Mouse (Mus musculus): ENCODE measurements at regions not wholly inside any gene's neighbourhood (a gene's known extent, or its start where the extent isn't known, plus 50 kb on each side); places are given as distances from the start of the nearest gene placed in this dataset.

GRCm38 (mm10) chr13:107528724-107529456 is 507.0 kb upstream of the Kif2a start:
- no peak for DNase-seq

- peak; percentile 1 to 6 for DNase-seq
These were observed 501.0 kb upstream of the Kif2a start for GRCm38 (mm10) chr13:107522942-107523341.

DNA sequence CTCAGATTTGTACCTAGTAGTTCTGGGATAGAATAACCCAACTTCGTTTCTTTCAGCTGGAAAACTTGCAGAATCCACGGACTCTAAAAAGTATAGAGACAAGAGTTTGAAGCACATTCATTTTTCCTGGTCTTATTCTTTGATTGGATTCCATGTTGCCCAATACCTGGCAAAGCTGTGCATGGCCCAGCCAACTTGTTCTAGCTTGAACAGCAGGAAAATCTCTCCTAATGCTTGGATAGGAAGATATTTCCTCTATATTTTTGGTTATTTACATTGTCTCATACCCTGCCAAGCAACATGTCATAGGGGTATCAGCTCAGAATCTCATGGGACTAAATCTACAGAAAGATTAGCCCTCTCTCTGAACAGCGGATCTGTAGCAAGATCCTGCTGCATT is 492.3 kb upstream of the Kif2a start:
- no peak for DNase-seq

- no peak for DNase-seq
These were observed 491.6 kb upstream of the Kif2a start for GRCm38 (mm10) chr13:107513274-107514146.

- no peak for DNase-seq
These were observed 485.4 kb upstream of the Kif2a start for GRCm38 (mm10) chr13:107507336-107507735.

DNA sequence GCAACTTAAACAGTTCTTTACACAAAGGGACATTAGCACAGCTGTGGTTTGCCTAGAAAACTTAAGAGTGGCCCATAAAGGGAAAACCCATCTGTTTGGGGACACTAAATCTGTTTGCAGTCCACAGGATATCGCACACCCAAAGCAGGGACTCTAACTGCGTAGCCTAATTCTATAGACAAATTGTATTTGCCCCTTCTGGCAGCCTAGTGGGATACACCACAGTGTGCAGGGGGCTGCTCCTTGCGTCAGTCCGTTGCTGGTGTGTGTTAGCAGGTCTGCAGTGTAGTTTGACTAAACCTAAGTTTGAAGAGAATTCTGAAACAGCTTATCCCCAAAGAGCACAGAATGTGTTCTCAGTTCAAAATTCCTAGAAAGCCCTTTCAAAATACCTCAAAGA is 484.9 kb upstream of the Kif2a start:
- no peak for DNase-seq

- no peak for DNase-seq
These were observed 483.4 kb upstream of the Kif2a start for GRCm38 (mm10) chr13:107505318-107505717.

DNA sequence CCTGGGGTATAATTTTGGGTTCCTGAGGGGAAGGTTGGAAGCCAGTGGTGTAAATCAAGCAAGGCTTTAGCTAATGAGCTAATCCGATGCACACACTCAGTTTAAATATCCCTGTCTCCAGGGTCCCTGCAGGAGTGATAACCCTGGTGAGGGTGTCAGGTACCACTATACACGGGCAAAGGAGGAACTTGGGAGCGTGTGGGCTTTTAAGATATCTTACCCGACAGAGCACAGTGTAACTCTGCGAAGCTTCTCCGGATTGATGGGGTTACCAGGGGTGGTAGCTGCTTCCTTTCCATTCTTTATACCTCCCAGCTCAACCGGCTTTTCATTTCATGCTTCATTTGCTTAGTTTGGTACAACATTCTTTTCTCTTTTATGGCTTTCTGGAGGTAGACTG is 480.3 kb upstream of the Kif2a start:
- no peak for DNase-seq

GRCm38 (mm10) chr13:107500776-107501489 is 479.0 kb upstream of the Kif2a start:
- no peak for DNase-seq

DNA sequence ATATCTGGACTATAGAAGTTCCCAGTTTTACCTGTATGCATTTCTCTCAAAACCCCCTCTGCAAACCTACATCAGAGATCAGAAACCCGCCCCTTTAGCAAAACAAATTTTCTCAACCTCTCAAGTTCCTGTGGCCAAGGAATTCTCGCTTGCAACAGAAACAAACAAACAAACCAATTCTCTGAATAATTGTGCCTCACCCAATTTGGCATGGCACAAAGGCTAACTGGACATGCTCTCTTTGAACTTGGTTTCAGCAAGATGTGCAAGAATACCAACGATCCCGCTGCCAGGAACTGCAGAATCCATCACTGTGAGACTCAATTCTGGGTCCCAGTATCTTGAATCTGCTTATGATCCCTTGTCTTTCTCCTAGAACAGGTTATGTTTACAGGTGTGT is 477.4 kb upstream of the Kif2a start:
- no peak for DNase-seq

DNA sequence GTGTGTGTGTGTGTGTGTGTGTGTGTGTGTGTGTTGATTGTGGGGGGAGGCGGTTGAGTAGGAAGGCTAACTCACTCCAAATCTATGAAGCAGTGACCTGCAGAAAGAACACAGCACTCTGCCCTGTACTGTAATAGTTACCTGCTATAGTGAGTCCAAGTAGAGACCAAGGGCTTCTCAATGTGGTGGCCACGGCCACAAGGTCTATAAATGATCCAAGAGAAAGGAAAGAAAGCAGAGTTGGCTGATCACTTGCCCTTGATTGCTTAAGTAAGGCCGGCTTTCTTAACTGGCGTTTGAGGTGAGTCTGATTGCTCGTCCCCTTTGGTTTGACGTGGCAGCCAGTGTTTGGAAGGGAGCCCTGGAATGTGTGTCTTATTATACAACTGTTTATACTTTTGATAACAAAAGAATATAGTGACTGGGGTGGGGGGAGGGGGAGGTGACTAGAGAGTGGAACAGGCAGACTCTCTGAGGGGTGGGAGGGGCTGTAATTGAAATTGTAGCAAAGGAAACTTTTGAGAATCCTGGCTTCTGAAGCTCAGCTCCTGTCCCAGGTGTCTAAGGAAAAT is 473.3 kb upstream of the Kif2a start:
- DNase-seq, result no peak

DNA sequence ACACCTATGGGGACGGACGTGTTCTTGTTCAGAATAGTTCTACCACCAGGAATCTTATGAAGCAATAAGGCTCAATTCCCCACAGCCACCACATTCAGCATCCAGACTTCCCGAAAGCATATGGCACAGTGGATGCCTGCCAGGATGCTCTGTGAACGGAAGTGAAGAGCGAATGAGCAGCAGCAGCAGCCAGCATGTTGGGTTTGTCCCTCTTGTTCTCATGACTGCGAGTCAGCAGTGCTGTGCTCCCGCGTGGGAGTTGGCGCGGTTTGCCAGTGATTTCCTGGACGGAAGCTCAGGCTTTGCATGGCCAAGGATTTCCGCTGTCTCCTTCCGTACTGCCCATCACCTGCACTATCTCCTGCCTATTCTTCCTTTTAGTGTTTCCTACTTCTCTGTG is 471.8 kb upstream of the Kif2a start:
- DNase-seq, result no peak

- DNase-seq, result no peak
These were observed 470.5 kb upstream of the Kif2a start for GRCm38 (mm10) chr13:107492448-107492847.

DNA sequence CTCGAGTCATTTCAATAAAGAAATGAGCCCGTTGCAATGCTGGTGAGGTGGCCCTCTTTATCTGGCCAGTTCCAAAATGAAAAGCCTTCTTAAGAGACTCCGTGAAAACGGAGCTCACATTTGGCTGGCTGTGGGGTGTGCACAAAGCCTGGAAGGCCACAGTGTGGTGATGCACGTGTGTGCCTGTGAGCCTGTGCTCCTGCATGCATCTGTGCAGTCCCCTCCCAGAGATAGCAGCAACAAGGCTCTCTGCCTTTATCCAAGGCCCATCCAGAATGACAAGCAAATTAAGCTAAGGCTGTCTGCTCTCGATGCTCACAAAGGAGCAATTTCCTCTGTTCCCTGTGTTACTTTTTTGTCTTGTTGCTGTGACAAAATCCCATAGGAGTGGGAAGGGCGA is 469.5 kb upstream of the Kif2a start:
- no peak for DNase-seq

- no peak for DNase-seq
These were observed 463.6 kb upstream of the Kif2a start for GRCm38 (mm10) chr13:107485400-107486017.

DNA sequence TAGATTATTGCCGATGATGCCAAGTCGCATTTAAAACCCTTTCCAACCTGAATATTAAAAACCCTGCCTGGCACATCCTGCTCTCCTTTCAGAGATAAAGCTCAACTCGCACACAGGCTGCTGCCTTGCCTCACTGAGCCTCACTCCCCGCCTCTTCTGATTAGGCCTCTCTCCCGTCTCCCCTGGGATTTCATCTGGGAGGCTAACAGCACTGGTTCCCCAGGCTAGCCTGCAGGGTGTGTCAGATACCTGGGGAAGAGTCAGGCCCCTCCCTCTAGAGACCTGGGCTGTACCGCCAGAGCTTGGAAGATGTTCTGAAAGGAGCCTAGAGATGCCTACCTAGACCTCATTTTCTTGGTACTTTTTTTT is 462.7 kb upstream of the Kif2a start:
- no peak for DNase-seq

GRCm38 (mm10) chr13:107483967-107484629 is 462.2 kb upstream of the Kif2a start:
- DNase-seq, result no peak

GRCm38 (mm10) chr13:107475166-107475565 is 453.2 kb upstream of the Kif2a start:
- DNase-seq, result no peak

DNA sequence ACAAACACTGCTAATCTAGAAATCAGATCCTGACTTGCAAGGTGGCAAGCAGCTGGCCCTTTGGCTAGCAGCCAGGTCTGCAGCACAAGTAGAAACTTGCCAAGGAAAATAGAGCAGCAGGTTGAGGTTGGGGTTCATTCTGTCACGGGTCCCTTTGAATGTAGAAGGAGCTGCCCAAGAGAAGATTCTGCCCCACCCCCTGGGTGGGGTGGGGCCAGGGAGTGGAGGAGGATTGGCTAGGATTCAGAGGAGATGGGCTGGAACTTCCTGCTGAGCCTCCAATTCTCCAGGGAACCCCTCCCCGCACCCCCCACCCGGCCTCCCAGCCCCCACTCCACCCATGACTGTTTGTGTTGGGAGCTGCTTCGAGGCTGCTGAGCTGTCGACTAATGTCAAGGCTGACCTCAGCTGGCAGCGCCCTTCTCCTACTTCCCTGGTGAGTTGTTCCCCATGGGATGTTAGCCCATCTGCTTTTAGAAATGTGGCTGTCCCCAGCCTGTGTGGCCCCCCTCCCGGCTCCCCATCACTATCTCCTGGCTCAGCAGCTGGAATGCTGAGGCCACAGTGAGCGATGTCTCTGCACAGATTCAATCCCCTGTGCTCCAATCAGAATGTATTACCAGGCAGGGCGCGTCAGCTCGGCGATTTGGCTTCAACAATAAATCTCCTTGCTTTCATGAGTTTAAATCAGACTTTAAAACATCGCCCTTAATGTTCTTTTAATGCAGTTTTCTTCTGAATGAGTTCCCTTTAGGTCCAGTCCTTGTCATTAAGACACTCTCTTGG is 447.8 kb upstream of the Kif2a start:
- DNase-seq, result no peak

GRCm38 (mm10) chr13:107462791-107463190 is 440.9 kb upstream of the Kif2a start:
- DNase-seq, result no peak

Data from thymus, postnatal 36 days (tissue).